Mouse (Mus musculus) liver, embryonic 16.5 days (tissue): ENCODE results near the gene St7. TPM values are rescaled to one million over a fixed set of nuclear protein-coding genes. Genes with fewer than 3 reads are reported as not detected.
"Not testable (repeated sequence)": the region's sequence is repeated elsewhere in the genome, so short reads cannot be mapped to it uniquely, and the experiment has no call there.

Source experiments
- ATAC-seq: fragments of 200-750 bp; cut with Nextera tagmentation; 2 replicates; pipeline ENCODE4 v1.8.0; 2017; ENCODE audit warnings: low read depth, mild to moderate bottlenecking, moderate number of reproducible peaks, moderate library complexity
- H3K27ac ChIP-seq: fragments of 300-500 bp; sonication (generic); 2 replicates; pipeline ENCODE4 v1.5.1; 2014; ENCODE audit warnings: mild to moderate bottlenecking, low read length
- H3K27me3 ChIP-seq: fragments of 300-500 bp; sonication (generic); 2 replicates; pipeline ENCODE4 v1.6.1; 2014; ENCODE audit warnings: low read depth, low read length, mixed read lengths; ENCODE audit not compliant: control insufficient read depth, insufficient read depth
- H3K36me3 ChIP-seq: fragments of 300-500 bp; sonication (generic); 2 replicates; pipeline ENCODE4 v1.6.1; 2014; ENCODE audit warnings: mild to moderate bottlenecking; ENCODE audit not compliant: control insufficient read depth, insufficient read depth
- H3K4me1 ChIP-seq: fragments of 300-500 bp; sonication (generic); 2 replicates; pipeline ENCODE4 v1.6.1; 2014; ENCODE audit warnings: low read depth, low read length, mixed read lengths; ENCODE audit not compliant: control insufficient read depth
- H3K4me2 ChIP-seq: fragments of 300-500 bp; sonication (generic); 2 replicates; pipeline ENCODE4 v1.6.1; 2014; ENCODE audit warnings: low read depth, low read length, mixed read lengths
- H3K4me3 ChIP-seq: fragments of 300-500 bp; sonication (generic); 2 replicates; pipeline ENCODE4 v1.5.1; 2014; ENCODE audit warnings: low read depth, mild to moderate bottlenecking, low read length
- H3K9ac ChIP-seq: fragments of 300-500 bp; sonication (generic); 2 replicates; pipeline ENCODE4 v1.6.1; 2014; ENCODE audit warnings: low read depth, low read length
- H3K9me3 ChIP-seq: fragments of 300-500 bp; sonication (generic); replicated peaks from 2 replicates; pipeline ENCODE4 v1.6.1; 2016; ENCODE audit warnings: low read length; ENCODE audit not compliant: control insufficient read depth
- WGBS: fragments of 180-500 bp; shearing (Covaris S2); extraction: QIAGEN DNeasy Blood & Tissue Kit; methylation state at CpG from one replicate; pipeline ENCODE4 v1.1.7; 2014; ENCODE audit not compliant: insufficient replicate concordance; 5-methylcytosine and 5-hydroxymethylcytosine counted together
- polyA plus RNA-seq: library from polyadenylated mRNA; unstranded; fragments of >200 nt; fragmentation: Nextera tagmentation; extraction: Ambion mirVana; gene quantifications from 2 replicates; pipeline ENCODE4 v1.2.1, GENCODE M21; 2015

St7 gene
- polyA plus RNA-seq, 1 experiment from 2014 or later = 9.3 TPM

DNA sequence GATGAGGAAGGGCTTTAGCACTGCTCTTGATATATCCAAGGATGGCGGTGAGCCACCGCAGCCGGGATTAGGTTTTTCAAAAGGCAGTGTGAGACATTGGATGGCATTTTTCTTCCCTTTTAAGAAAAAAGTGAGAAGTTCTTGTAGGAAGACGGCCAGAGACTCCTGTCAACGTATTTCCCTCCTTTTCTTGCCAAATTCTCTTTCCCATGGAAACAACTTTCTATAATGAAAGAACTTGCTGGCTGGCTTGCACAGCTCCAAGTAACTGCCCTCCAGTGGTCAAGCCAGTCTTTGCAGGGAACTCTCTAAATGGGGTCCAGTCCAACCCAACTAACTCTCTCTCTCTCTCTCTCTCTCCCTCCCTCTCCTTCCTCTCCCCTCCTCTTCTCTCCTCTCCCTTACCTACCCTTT is 3.6 kb downstream of the St7 start:
- Histone ChIP-seq H3K36me3 (no peaks in the 10 kb centered on the region), H3K4me3 (no peak overlapping the region), H3K4me2 (no peak overlapping the region), H3K27ac (no peak overlapping the region), H3K9ac (no peak overlapping the region), H3K27me3 (no peaks in the 10 kb centered on the region), H3K9me3 (no peaks in the 10 kb centered on the region), H3K4me1 (peaks cover 11% of the 10 kb centered on the region)
- ATAC-seq = no peak
- WGBS = 61% methylated on average over 5 of the region's 5 CpGs

GRCm38 (mm10) chr6:17700936-17701612 is 8.3 kb downstream of the St7 start:
- no peak for ATAC-seq
- WGBS = 74% methylated on average over 7 of the region's 7 CpGs
- Histone ChIP-seq H3K4me1 (peaks cover 3% of the 10 kb centered on the region), H3K9me3 (no peaks in the 10 kb centered on the region), H3K4me3 (no peak overlapping the region), H3K27me3 (no peaks in the 10 kb centered on the region), H3K36me3 (no peaks in the 10 kb centered on the region), H3K9ac (no peak overlapping the region), H3K27ac (no peak overlapping the region), H3K4me2 (no peak overlapping the region)

- ATAC-seq = not testable (repeated sequence)
These were observed 11.3 kb downstream of the St7 start for GRCm38 (mm10) chr6:17704038-17704437.

DNA sequence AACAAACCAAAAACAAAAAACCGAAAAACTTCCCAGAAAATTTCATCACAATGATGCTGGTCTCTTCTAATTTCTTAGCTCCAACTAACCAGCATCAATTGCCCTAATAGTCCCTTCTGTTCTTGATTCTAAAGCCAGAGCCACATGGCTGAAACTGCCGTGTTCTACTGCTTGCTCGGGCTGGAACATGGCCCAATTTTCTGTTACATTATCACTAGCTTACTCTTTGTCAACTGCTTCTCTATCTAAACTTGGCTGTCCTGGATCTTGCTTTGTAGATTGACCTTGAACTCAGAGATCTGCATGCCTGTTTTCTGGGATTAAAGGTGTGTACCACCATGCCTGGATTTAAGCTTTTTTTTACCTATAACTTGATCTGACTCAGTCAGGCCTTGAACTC is 13.2 kb downstream of the St7 start:
- Histone ChIP-seq H3K4me1 (no peaks in the 10 kb centered on the region; the same call in 1 of the 2 replicates), H3K9ac (no peak overlapping the region), H3K4me3 (no peak overlapping the region), H3K9me3 (no peaks in the 10 kb centered on the region), H3K36me3 (no peaks in the 10 kb centered on the region), H3K27me3 (no peaks in the 10 kb centered on the region), H3K4me2 (no peak overlapping the region), H3K27ac (no peak overlapping the region)
- ATAC-seq = no peak
- 33% methylated on average over 3 of the region's 3 CpGs for WGBS

More at GRCm38 (mm10) chr6:17704038-17704437, 11.3 kb downstream of the St7 start:
- H3K9ac ChIP-seq, H3K4me3 ChIP-seq, H3K27ac ChIP-seq, H3K4me2 ChIP-seq, H3K27me3 ChIP-seq, H3K36me3 ChIP-seq, H3K9me3 ChIP-seq, H3K4me1 ChIP-seq: not testable (repeated sequence)
- 66% methylated on average over 1 of the region's 1 CpGs for WGBS

DNA sequence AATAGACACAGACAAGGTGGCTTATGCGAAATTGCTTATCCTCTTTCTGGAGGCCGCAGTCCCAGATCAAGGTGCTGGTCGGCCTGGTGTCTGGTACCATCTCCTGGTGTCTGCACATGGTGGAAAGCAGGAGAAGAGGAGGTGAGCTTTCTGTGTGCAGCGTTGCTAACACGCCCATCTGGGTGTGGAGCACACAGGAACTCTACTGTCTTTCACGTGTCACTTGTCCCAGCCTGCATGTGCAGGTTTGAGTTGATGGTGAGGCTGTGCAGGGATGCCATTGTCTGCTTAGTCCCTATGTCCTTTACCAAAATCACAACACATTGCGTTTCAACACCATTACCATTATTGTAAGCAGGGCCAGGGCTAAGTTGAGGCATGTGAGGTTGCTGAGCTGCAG is 26.2 kb downstream of the St7 start:
- Histone ChIP-seq H3K4me3 (no peak overlapping the region), H3K4me1 (no peaks in the 10 kb centered on the region; the same call in 1 of the 2 replicates), H3K9me3 (no peaks in the 10 kb centered on the region), H3K36me3 (no peaks in the 10 kb centered on the region), H3K9ac (no peak overlapping the region), H3K4me2 (no peak overlapping the region), H3K27me3 (no peaks in the 10 kb centered on the region), H3K27ac (no peak overlapping the region)
- no peak for ATAC-seq
- 71% methylated on average over 7 of the region's 7 CpGs for WGBS

DNA sequence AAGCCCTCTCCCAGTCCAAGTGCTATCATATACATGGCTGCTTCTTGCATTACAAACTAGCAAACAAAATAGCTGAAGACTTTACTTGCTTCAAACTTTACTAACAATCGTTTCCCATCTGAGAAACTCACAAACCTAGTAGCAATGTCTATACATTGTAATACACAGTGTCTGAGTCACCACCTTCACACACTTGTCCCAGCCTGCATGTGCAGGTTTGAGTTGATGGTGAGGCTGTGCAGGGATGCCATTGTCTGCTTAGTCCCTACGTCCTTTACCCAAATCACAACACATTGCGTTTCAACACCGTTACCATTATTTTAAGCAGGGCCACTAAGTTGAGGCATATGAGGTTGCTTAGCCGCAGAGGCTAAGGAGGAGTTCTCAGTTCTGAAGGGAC is 26.7 kb downstream of the St7 start:
- Histone ChIP-seq H3K4me2 (no peak overlapping the region), H3K9me3 (no peaks in the 10 kb centered on the region), H3K4me1 (peaks cover under 1% of the 10 kb centered on the region; the same call in 1 of the 2 replicates), H3K27ac (no peak overlapping the region), H3K36me3 (no peaks in the 10 kb centered on the region), H3K27me3 (no peaks in the 10 kb centered on the region), H3K9ac (no peak overlapping the region), H3K4me3 (no peak overlapping the region)
- no peak for ATAC-seq
- 81% methylated on average over 5 of the region's 5 CpGs for WGBS

GRCm38 (mm10) chr6:17720022-17720421 is 27.3 kb downstream of the St7 start:
- Histone ChIP-seq H3K27me3 (no peaks in the 10 kb centered on the region), H3K9me3 (no peaks in the 10 kb centered on the region), H3K4me3 (no peak overlapping the region), H3K27ac (no peak overlapping the region), H3K36me3 (no peaks in the 10 kb centered on the region), H3K4me2 (no peak overlapping the region), H3K4me1 (peaks cover 3% of the 10 kb centered on the region; the same call in 1 of the 2 replicates), H3K9ac (no peak overlapping the region)
- ATAC-seq = peak; percentile 56; the same call in 1 of the 2 replicates
- WGBS = 66% methylated on average over 6 of the region's 6 CpGs

DNA sequence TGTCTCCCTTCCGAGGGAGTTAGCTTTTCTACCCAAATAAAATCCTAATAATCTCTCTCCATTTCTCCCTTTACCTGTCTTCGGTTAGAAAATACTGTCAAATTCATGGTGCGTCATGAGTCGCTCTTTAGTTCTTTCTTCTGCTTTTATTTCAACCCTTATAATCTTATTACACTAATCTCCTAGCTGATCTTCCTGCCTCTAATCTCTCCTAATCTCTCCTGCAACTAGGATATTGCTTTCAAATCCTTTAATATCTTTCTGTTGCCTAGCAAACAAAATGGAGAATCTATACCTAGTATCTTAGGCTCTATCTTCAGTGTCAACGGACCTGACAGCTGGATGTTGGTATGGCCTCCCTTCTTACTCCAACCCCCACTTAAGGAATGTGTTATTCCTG is 29.0 kb downstream of the St7 start:
- Histone ChIP-seq H3K9me3 (no peaks in the 10 kb centered on the region), H3K27ac (no peak overlapping the region), H3K4me2 (no peak overlapping the region), H3K4me1 (peaks cover 11% of the 10 kb centered on the region), H3K9ac (no peak overlapping the region), H3K36me3 (no peaks in the 10 kb centered on the region), H3K4me3 (no peak overlapping the region), H3K27me3 (no peaks in the 10 kb centered on the region)
- no peak for ATAC-seq
- 82% methylated on average over 5 of the region's 5 CpGs for WGBS

DNA sequence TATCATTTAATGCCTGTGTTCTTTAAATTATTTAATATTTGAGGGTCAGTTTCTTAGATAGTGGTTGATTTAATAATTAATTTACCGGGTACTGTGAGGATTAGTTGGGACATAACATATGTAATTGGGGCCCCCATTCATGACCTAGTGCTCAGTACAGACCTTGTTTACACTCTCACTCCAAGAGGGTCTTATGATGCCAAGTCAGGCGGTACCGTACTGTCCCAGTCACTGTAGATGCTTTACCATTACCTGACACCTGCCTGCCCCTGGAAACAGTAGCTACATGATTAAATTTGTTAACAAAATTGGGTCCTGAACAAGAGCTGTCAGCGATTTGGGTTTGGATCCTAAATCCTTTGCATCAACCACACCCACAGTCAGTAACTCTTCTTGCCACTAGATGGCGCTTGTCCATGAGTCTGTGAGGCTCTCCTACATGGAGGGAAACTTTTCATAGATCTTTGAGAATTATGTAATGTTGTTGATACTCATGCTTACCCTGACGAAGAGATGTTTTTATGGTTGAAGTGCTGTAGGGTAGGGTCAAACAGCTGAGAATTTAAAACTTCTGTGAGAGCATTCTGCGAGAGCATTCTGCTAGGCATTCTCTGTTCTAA is 33.2 kb downstream of the St7 start:
- H3K4me1 ChIP-seq = peaks cover 21% of the 10 kb centered on the region
- no peak overlapping the region for H3K4me2 ChIP-seq
- no peaks in the 10 kb centered on the region for H3K27me3 ChIP-seq
- no peak overlapping the region for H3K27ac ChIP-seq
- H3K36me3 ChIP-seq = no peaks in the 10 kb centered on the region
- no peaks in the 10 kb centered on the region for H3K9me3 ChIP-seq
- H3K9ac ChIP-seq = no peak overlapping the region
- peak; percentile 52 for ATAC-seq
- WGBS = 39% methylated on average over 7 of the region's 7 CpGs
- no peak overlapping the region for H3K4me3 ChIP-seq
